Mouse (Mus musculus) small intestine, adult 2 months (tissue): ENCODE data around the gene Npsr1. TPM values are rescaled to one million over a fixed set of nuclear protein-coding genes. Genes with fewer than 3 reads are reported as not detected.

ENCODE experiments used
- H3K27ac ChIP-seq: fragments of 200-500 bp; 2 replicates; pipeline ENCODE4 v1.5.1; 2012; ENCODE audit warnings: low read depth, low read length, control low read depth, inconsistent platforms; ENCODE audit not compliant: insufficient read depth
- H3K27me3 ChIP-seq: fragments of 200-500 bp; 2 replicates; pipeline ENCODE4 v1.6.1; 2012; ENCODE audit warnings: mild to moderate bottlenecking, moderate library complexity, low read length, inconsistent platforms; ENCODE audit not compliant: control insufficient read depth, insufficient read depth
- H3K36me3 ChIP-seq: fragments of 200-500 bp; 2 replicates; pipeline ENCODE4 v1.6.1; 2012; ENCODE audit warnings: mild to moderate bottlenecking, low read length, control low read depth, inconsistent platforms; ENCODE audit not compliant: control insufficient read depth, insufficient read depth
- H3K4me1 ChIP-seq: fragments of 200-500 bp; 2 replicates; pipeline ENCODE4 v1.6.1; 2012; ENCODE audit warnings: low read length, inconsistent platforms, mixed read lengths; ENCODE audit not compliant: control insufficient read depth, insufficient read depth, insufficient read length
- H3K4me3 ChIP-seq: fragments of 200-500 bp; 2 replicates; pipeline ENCODE4 v1.5.1; 2012; ENCODE audit warnings: low read depth, mild to moderate bottlenecking, control low read depth, inconsistent platforms, low read length, moderate library complexity
- CTCF ChIP-seq: fragments of 200-500 bp; IDR thresholded peaks from 2 replicates; pipeline ENCODE4 v1.5.1; 2012; ENCODE audit warnings: low read depth, mild to moderate bottlenecking, control low read depth, inconsistent platforms, low read length, moderate library complexity, mixed read lengths; ENCODE audit not compliant: insufficient replicate concordance, insufficient read length; ENCODE audit errors: extremely low read depth
- POLR2A ChIP-seq: fragments of 200-500 bp; IDR thresholded peaks from 2 replicates; pipeline ENCODE4 v1.6.1; 2012; ENCODE audit warnings: low read depth, mild to moderate bottlenecking, control low read depth, inconsistent platforms, low read length, moderate library complexity
- WGBS: fragments of 180-500 bp; shearing (Covaris S2); methylation state at CpG from one replicate; pipeline ENCODE4 v1.1.7; 2018; 5-methylcytosine and 5-hydroxymethylcytosine counted together
- polyA plus RNA-seq: library from polyadenylated mRNA; depleted of rRNA; stranded (reverse); fragments of >200 nt; gene quantifications from 2 replicates; pipeline ENCODE4 v1.2.3, GENCODE M21; 2012

Npsr1 gene
- polyA plus RNA-seq, 1 experiment: not detected

GRCm38 (mm10) chr9:24180926-24181325 is 83.1 kb downstream of the Npsr1 start:
- no peak for TF ChIP-seq POLR2A
- TF ChIP-seq CTCF: no peak
- Histone ChIP-seq H3K4me3 (no peak overlapping the region), H3K36me3 (no peaks in the 10 kb centered on the region), H3K27me3 (no peaks in the 10 kb centered on the region), H3K27ac (no peak overlapping the region), H3K4me1 (no peaks in the 10 kb centered on the region)
- WGBS: 78% methylated on average over 7 of the region's 7 CpGs

GRCm38 (mm10) chr9:24186289-24186688 is 88.5 kb downstream of the Npsr1 start:
- 86% methylated on average over 5 of the region's 5 CpGs for WGBS
- Histone ChIP-seq H3K27me3 (no peaks in the 10 kb centered on the region), H3K4me3 (no peak overlapping the region), H3K4me1 (no peaks in the 10 kb centered on the region), H3K27ac (no peak overlapping the region), H3K36me3 (no peaks in the 10 kb centered on the region)
- TF ChIP-seq POLR2A (no peak), CTCF (no peak)

- no peak for TF ChIP-seq POLR2A
- TF ChIP-seq CTCF: no peak
- H3K27ac ChIP-seq: no peak overlapping the region
- no peak overlapping the region for H3K4me3 ChIP-seq
- no peaks in the 10 kb centered on the region for H3K36me3 ChIP-seq
- H3K27me3 ChIP-seq: no peaks in the 10 kb centered on the region
- 61% methylated on average over 2 of the region's 2 CpGs for WGBS
- H3K4me1 ChIP-seq: no peaks in the 10 kb centered on the region
Observed at GRCm38 (mm10) chr9:24189511-24190260, 91.9 kb downstream of the Npsr1 start.

GRCm38 (mm10) chr9:24190261-24190588 is 92.4 kb downstream of the Npsr1 start:
- Histone ChIP-seq H3K4me3 (no peak overlapping the region), H3K4me1 (no peaks in the 10 kb centered on the region), H3K27me3 (no peaks in the 10 kb centered on the region), H3K36me3 (no peaks in the 10 kb centered on the region), H3K27ac (no peak overlapping the region)
- no peak for TF ChIP-seq POLR2A
- no peak for TF ChIP-seq CTCF
- 47% methylated on average over 1 of the region's 1 CpGs for WGBS

DNA sequence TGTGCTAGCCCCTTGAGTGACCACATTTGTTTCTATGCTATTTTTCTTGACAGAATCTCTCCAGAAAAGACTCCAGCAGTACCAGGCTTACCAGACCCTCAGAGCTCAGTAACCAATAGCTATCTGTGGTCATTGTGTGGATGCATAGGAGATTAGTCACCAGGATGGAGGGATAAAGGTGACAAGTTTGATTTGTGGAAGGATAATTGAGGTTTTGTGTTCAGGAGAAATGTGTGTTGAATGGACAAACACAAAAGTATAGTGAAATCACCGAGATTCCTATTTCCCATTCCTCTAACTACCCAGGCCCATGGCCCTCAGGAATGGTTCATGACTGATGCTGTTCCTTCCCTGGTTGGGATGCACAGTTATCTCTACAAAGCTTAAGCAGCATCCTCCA is 100.5 kb downstream of the Npsr1 start:
- Histone ChIP-seq H3K27me3 (no peaks in the 10 kb centered on the region), H3K27ac (no peak overlapping the region), H3K4me3 (no peak overlapping the region), H3K4me1 (no peaks in the 10 kb centered on the region), H3K36me3 (no peaks in the 10 kb centered on the region)
- TF ChIP-seq CTCF: no peak
- TF ChIP-seq POLR2A: no peak
- 52% methylated on average over 1 of the region's 1 CpGs for WGBS

- Histone ChIP-seq H3K4me3 (no peak overlapping the region), H3K27ac (no peak overlapping the region), H3K27me3 (no peaks in the 10 kb centered on the region), H3K4me1 (no peaks in the 10 kb centered on the region), H3K36me3 (no peaks in the 10 kb centered on the region)
- 91% methylated on average over 1 of the region's 1 CpGs for WGBS
- TF ChIP-seq POLR2A (no peak), CTCF (no peak)
Observed at GRCm38 (mm10) chr9:24211636-24212035, 113.8 kb downstream of the Npsr1 start.

GRCm38 (mm10) chr9:24217721-24218120 is 119.9 kb downstream of the Npsr1 start:
- H3K27ac ChIP-seq: no peak overlapping the region
- H3K4me3 ChIP-seq: no peak overlapping the region
- no peaks in the 10 kb centered on the region for H3K27me3 ChIP-seq
- H3K36me3 ChIP-seq: no peaks in the 10 kb centered on the region
- no peaks in the 10 kb centered on the region for H3K4me1 ChIP-seq
- TF ChIP-seq POLR2A (no peak), CTCF (no peak)
- WGBS: 23% methylated on average over 1 of the region's 1 CpGs
